Mouse (Mus musculus): Measurements from ENCODE around the gene Chchd2.

Chchd2 gene

DNA sequence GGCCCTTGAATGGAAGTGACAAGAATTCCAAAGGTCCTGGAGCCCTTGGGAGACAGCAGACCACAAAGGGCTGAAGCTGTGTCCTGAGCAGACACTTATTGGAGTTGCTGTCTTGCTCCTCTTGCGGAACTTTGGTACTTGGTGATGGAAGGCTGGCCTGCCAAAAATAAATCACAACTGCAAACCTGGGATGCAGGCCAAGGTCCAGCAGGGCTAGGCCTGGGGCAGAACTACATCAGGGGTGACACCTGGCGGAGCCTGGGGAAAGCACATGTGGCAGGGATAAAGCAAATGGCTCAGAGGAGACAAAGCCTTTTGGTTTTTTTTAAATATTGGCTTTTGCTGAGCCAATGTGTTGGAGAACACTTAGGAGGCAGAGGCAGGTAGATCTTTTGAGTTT lies 8.3 kb downstream of the Chchd2 start:
- DNase-seq (ENCODE audit: low read depth, low spot score) = no peak

DNA sequence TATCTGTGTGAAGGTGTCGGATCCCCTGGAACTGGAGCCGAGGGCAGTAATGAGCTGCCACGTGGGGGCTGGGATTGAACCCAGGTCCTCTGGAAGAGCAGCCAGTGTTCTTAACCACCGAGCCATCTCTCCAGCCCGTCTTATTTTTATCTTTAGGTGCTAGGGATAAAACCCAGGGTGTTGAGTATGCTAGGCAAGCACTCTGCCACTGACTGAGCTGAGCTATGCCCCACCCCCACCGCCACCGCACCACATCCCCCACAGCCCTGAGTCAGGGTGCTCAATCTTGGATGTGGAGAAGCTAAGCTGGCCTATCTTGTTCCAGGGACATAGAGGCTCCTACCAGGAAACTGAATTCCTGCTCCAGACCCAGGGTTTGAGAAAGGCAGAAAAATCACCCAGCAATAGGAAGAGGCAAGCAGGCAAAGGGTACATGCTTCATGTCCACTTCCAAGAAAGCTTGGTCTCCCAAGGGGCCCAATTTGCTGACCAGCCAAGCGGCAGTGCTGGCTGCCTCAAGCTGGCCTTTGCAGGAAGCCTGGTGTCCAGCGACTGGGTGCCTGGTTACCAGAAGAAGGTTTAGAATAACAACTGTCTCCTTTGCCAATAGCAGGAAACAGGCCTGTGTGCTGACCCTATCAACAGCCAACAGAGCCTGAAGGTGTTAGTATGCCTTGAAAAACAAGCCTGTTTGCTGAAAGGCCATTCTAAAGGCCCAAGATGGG lies 9.4 kb downstream of the Chchd2 start:
- peak; percentile 16 for DNase-seq (ENCODE audit: low read depth, low spot score)

DNA sequence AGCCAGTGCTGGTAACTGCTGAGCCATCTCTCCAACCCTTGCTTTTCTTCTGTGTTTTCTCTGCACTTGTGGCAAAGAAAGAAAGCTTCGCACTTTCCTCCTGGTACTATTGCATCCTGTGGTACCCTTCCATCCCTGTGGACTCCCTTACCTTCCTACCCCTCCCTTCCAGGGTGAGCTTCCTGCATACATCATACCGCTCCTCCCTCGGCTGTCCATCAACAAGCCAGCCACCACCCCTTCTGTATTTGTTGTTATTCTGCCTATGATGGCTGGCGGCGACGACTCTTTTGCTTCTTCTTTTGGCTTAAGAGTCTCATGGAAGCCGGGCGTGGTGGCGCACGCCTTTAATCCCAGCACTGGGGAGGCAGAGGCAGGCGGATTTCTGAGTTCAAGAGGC lies 12.2 kb downstream of the Chchd2 start:
- DNase-seq (ENCODE audit: low read depth, low spot score) = no peak

DNA sequence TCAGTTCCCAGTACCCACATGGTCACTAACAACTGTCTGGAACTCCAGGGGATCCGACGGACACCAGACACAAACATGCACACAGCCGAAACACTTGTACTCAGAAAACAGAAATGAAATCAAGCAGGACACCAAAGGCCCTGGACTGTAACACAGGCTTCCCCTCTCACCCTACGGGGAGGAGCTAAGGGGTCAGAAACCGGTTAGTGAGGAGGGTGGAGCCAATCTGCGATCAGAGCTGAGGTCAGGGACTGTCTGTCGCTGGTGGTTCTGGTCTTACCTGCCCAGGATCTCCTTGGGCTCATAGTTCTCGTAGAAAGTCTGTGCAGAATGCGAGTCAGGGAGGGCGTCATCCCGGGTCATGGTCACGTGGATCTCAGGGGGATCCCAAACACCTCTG lies 13.3 kb downstream of the Chchd2 start:
- DNase-seq (ENCODE audit: low read depth, low spot score) = no peak

DNA sequence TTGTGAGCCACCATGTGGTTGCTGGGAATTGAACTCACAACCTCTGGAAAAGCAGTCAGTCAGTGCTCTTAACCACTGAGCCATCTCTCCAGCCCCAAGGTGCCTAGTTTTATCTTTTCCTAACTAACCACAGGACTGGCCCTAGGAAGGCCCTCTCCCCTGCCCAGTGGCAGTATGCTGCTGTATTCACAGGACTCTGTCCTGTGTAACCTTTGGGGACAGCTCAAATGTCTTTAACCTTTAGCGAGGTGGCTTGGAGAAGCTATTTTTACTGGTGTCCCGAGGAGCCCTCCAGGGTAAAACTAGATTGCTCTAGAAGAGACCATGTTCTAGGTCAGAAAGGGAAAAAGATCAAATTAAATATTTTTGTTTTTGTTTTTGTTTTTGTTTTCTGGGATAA lies 16.0 kb downstream of the Chchd2 start:
- no peak for DNase-seq (ENCODE audit: low read depth, low spot score)

DNA sequence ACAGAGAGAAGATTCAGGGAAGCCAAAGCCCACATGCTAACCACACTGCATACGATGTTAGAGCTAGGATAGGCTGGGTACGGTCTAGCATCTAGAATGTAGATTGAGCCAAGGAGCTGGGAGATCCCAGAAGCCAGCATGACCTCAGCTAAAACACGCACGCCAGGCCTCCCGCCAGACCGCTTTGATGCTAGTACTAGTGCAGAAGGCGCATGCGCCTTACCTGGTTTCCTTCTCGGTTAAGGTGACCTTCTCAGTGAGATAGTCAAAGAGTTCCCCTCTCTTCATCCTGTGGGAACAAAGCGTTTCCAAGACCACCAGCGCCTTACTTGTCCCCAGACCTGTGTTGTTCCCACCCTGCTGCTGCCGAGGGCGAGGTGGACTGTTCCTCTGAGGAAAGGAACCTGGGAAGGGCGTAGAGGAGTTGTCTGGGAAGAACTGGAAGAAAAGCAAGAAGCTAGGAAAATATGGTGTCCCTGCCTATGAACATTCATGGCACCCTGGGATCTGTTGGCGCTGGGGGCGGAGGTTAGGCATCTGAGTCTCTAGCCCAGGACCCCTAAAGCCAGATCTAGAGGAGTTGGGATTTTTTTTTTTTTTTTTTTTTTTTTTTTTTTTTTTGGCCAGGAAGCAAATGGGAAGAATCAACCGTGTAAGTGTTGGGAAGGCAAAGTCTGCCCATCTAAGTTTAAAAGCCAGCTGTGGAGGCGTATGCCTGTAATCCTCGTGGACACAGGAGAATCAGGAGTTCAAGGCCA lies 17.9 kb downstream of the Chchd2 start:
- no peak for DNase-seq (ENCODE audit: low read depth, low spot score)

DNA sequence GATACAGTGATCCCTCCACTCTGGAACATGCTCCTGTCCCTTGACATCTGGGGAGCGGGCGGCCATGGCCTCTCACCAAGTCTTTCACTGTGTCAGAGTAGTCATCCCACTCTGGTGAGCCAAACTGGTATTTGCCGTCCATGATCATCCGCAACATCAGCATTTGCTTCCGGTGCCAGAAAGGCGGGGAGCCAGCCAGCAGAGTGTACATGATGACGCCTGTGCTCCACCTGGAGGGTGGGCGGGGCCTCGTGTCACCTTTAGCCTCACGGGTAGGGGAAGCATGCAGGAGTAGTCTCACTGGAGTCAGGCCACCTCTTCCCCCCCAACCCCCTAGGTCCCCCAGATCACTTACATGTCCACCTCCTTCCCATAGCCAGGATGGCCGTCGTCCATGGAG lies 21.4 kb downstream of the Chchd2 start:
- DNase-seq (ENCODE audit: low read depth, low spot score) = no peak

DNA sequence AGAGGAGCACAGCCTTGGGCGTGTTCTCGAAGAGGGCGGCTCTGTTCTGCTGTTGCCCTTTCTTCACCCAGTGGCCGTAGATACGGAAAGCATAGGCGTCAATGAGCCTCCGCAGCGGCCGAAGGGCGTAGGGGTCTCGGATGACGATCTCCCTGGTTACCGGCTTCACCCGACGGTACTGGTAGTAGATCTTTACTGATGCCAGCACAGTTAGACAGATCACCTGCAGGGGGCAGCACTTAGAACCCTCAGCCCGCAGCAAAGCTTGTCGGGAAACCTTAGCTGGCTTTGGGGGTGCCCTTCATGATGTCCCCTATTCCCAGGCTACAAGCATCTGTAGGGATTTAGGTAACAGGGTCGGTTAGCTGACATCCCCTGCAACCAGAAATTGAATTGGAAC lies 22.8 kb downstream of the Chchd2 start:
- no peak for DNase-seq (ENCODE audit: low read depth, low spot score)

DNA sequence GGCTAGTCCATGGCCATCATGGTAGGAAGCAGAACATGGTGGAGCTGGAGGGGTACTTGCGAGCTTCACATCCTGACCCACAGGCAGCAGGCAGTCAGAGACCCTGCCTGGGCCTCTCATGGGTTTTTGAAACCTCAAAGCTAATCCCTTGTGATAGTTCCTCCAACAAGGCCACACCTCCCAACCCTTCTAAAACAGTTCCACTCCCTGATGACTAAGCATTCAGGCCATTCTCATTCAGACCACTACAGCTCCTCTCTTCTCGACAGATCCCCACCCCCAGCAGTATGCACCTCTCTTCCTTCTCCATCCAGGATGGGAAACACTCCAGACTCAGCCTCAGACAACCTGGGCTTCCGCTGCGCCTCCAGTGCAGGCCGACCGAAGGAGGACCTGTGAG lies 24.9 kb downstream of the Chchd2 start:
- DNase-seq (ENCODE audit: low read depth, low spot score) = no peak

DNA sequence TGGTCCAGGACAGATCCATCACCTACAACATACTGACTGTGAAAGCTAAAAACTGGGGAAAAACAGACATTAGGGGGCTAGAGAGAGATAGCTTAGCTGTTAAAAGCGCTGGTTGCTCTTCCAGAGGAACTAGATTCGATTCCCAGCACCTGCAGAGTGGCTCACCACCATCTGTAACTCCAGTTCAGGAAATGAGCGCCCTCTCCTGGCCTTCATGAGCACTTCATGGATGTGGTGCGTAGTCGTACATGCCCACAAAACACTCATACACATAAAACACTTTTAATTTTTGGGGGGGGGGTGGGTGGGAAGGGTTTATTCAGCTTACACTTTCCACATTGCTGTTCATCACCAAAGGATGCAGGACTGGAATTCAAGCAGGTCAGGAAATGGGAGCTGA lies 30.9 kb downstream of the Chchd2 start:
- no peak for DNase-seq (ENCODE audit: low read depth, low spot score)

DNA sequence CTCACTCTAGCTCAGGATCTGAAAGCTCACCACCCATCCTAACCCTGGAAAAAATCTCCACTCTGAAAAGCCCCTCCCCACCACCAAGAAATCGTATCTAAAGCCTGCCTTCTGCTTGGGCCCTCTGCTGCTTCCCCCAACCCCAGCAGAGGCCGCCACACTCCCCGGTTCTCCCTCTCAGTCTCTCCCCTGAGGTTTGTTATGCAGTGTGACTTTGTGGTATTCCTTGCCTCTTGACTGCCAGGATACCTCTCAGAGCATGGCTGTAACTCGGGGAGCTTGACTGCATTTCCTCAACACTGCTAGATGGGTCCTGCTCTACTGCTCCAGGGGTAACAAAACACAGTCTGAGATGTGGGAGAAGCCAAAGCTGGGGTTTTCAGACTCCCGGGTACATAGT lies 32.1 kb downstream of the Chchd2 start:
- DNase-seq (ENCODE audit: low read depth, low spot score) = no peak

DNA sequence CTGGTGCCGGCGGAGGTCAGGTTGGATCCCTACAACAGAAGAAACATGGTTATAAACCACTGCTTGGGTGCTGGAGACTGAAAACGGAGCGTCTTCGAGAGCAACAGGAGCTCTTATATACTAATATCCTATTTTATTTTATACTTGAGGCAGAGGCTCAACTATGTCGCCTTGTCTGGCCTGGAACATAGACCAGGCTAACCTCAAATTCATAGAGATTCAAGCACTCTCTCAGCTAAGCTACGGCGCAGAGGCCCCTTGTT lies 39.8 kb downstream of the Chchd2 start:
- no peak for DNase-seq (ENCODE audit: low read depth, low spot score)

DNA sequence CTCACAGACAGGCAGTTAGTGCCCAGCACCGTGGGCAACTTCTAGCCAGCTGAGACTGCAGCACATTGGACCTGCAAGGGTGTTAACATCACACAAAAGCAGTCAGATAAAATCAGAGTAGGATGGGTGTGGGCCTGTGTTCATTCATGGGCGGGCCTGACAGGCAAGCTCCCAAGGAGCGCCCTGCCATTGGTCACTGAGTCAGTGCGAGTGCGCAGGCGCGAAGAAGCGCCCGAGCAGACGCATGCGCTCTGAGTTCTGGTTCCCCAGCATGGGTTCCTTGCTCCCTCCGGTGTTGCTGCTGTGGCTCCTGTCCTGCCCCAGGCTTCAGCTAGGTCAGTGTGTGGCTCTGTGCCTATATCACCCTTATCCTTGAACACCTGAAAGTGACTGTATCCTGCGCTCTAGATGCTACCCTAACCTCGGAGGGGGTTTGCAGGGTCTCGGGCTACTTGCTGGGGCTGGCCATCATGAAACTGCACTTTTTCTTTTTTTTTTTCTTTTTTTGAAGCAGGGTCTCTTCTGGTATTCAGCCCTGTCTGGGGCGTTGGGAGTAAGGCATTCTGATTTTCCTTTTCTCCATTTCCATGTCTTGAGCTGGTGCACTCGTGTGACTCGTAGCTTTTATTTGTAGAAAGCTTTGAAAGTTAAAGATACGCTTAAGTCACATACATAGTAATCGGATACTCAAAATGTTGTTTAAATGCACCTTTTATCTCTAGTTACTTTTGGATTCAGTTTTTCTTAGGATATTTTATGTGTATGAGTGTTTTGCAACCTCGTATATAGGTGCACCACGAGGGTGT lies 40.3 kb downstream of the Chchd2 start, which contains the start of gene Sumf2:
Gene Sumf2, plus strand, starts transcription at position 235 of the 806 bp plus-strand sequence.
- peak; percentile 83 for DNase-seq (ENCODE audit: low read depth, low spot score)

DNA sequence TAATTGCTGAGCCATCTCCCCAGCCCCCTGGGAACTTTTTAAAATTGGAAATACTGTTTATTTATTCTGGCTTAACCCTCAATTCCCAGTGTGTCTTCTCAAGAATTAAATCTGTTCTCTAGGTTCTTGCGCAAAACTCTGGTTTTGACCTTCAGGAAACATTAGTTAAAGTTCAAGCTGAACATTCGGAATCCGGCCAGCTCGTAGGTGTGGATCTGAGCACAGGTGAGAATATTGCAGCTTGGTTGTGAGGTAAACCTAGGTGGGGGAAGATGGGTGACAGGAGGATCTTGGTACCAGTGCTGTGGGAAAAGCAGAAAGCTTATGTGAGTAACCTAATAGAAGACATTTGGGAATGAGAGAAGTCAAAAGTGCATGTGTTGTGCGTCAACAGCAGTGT lies 42.4 kb downstream of the Chchd2 start:
- DNase-seq (ENCODE audit: low read depth, low spot score) = no peak
